Mouse (Mus musculus) CD4-positive, CD25-positive, alpha-beta regulatory T cell, adult 2 months (primary cell): ENCODE results near the gene Zfp804b.
"Not testable (repeated sequence)": the region's sequence is repeated elsewhere in the genome, so short reads cannot be mapped to it uniquely, and the experiment has no call there.

Experiments
- DNase-seq: peaks from one replicate; pipeline ENCODE4 v3.0.0-alpha.2; 2012; ENCODE audit warnings: low read depth, low spot score

Zfp804b gene

GRCm38 (mm10) chr5:7344145-7345010 lies at the start of gene Zfp804b:
TSS of gene Zfp804b (minus strand) at chr5:7344756.
- DNase-seq, result no peak

DNA sequence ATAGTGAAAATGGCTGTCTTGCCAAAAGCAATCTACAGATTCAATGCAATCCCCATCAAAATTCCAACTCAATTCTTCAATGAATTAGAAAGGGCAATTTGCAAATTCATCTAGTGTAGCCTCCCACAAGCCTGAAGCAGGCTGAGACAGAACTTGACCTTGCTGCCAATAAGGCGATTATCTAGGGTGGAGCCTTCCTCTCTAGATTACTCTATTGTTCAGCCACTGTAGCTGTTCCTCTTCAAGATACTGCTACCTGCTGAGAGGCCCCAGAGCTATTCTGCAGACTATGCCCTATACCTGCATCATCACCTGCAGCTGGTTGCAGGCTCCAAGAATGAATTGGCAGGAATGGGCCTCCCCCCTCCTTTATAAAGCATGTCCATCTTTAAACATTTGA lies 20.1 kb upstream of the Zfp804b start:
- not testable (repeated sequence) for DNase-seq

- no peak for DNase-seq
Measured at GRCm38 (mm10) chr5:7345011-7345389, 444 bp upstream of the Zfp804b start.

DNA sequence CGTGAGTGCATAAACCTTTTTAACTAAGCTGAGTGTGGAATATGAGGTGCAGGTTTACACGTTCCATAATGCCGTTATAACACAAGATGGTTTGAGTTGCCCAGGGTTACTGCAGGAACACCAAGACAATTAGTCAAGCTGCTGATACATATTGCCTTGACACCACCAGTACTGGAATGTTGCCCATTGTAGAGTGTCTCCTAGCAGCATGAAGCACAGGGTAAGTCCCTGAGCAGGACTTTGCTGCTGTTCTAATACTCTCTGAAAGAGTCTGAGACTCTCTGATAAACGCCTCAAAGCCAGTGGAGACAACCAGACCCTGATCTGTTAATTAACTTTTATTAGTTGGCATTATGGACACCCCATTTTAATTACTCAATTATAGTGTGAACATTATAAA lies 19.0 kb downstream of the Zfp804b start:
- DNase-seq, result no peak

DNA sequence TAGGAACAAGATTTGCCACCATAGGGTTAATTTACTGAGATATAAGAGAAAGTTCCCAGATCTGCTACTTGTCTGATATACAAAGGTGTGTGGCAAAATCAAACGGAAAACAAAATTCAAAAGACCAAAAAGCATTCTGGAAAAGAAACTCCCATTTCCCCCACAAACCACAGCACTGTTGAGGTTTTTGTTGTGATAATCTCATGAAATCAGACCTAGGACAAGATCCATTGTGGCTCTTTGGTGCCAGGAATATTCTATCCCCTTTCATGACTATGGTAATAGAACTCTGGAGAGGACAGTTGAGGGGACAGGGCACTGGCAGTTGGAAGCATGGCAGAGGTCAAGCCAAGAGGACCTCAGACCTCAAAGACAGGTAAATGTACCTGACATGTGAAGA lies 40.7 kb downstream of the Zfp804b start, which contains the start of gene Tex47:
Tex47 (plus strand) TSS at position 301 of the 400 bp plus-strand sequence.
- DNase-seq, result no peak

DNA sequence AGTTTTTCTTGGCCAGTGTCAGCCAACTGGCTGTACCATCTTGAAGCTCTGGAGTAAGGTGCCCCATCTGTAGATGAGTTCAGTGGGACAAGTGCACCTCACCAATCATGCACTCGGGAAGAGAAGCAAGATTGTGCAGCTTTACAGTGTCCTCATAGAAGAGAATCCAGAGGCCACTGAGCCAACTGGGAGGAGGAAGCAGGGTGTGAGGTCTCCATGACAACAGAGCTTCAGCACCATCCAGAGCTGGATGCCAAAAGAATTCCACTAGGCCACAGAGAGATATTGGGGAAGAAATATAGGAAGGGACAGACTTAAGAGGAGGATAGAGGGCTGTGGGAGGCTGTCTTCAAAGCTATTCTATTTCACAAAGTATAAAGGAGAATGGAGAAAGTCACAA lies 41.6 kb downstream of the Zfp804b start:
- no peak for DNase-seq

DNA sequence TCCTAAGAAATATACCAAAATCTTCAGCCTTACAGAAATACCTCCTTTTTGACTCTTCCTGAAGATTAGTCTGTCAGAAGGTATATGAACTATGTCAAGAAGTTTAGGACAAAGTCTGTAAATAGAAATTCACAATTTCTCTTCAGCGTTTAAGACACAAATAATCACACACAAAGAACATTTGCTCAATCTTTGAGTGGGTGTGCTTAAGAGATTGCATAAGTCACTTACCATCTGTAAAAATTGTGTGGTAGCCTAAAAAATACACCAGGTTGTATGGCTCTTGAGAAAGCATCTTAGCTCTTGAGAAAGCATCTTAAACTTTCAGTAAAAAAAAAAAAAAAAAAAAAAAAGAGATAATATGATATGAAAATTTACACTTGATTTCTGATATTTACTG lies 60.2 kb downstream of the Zfp804b start:
- no peak for DNase-seq

GRCm38 (mm10) chr5:7276659-7277455 lies 67.7 kb downstream of the Zfp804b start:
- DNase-seq, result no peak

DNA sequence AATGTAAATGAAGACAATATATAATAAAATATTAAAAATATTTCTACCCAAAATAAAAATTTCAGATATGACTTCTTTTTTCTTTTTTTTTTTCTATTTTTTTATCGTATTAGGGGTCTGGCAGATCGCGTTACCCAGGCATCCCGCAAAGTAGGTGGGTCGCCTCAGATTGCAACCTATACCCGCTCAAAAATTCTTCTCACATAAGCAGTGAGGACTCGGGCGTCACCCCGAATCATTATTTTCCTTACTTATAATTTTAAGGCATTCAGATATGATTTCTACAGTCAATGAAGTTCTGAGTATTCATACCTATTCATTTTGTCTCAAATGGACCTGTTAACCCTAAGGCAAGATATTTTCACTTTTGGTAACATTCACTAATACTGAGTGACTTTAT lies 167.0 kb downstream of the Zfp804b start:
- no peak for DNase-seq

- no peak for DNase-seq
Measured at GRCm38 (mm10) chr5:7139658-7140057, 204.9 kb downstream of the Zfp804b start.

DNA sequence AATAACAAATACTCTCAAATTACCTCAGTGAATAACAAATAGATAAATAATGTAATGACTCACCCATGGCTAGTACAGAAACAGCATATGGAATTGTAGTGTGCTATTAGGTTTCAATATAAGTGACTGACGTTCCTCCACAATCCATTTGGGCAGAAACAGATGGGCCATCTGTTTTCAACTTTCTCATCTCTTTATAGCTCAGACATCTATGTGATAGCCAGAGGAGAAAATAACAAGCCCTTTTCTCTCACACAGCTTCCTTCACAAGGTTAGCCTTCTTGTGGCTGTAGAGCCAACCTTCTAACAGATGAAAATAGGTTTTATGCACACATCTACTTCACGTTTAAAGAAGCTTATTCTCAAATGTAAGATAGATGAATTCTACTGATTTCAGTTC lies 242.2 kb downstream of the Zfp804b start:
- no peak for DNase-seq

DNA sequence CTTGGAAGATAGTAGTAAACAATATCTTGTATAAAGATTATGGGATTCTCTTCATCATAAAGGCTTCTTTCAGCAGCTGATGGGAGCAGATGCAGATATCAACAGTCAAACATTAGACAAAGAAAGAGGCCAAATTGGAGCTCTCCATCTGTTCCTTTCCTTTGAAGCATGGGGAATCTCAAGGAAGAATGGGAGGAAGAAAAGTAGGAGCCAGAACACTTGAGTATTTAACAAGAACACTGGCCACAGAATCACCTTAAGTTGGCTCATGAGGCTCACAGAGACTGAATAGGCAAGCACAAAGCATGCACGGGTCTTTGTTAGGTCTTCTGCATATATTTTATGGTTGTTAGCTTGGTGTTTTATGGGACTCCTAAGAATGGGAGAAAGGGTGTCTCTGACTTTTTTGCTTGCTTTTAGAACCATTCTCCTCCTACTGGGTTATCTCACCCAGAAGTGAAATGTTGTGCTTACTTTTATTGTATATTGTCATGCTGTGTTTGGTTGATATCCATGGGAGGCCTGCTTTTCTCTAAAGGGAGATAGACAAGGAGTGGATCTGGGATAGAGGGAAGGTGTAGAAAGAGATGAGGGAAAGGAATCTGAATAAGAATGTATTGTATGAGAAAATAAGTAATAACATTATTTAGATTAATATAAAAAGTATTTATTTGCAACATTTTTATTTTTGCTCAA lies 270.5 kb downstream of the Zfp804b start:
- no peak for DNase-seq

DNA sequence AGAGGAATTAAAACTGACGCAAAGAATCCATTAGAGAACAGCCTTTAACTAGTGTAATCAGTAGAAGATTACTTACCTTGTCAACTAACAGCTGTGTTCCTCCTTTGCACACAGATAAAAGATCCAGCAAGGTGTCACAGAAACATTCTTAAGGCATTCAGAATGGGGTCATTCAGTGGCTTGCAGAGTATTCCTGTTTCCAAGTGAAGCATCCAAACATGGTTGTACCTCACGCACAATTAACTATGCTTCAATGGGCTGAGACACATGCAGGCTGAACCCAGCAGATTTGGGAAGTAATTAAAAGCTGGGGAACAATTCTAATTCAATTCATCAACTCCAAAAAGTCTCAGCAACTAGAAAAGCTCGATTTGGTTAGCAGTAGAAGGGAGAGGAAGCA lies 337.1 kb downstream of the Zfp804b start:
- DNase-seq, result no peak

GRCm38 (mm10) chr5:6983993-6984392 lies 360.6 kb downstream of the Zfp804b start:
- no peak for DNase-seq

DNA sequence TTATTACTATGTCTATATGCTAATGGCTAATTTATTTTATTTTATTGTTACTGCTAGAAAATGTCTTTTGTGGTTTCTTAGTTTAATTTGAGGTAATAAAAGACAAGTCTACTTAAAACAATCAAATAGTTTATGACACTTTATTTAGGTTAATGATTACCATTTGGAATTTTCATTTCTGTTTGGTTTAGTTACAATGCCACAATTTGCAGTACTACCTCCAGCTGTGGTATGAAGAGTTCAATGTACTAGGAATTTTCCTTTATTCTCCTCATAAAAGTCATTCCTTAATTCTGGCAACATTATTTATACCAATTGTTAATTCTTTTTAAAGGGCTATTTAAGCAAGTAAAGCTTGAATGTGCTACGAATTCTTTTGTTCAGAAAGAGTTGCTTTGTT lies 409.7 kb downstream of the Zfp804b start:
- DNase-seq, result no peak

GRCm38 (mm10) chr5:6911290-6911689 lies 433.3 kb downstream of the Zfp804b start:
- no peak for DNase-seq

DNA sequence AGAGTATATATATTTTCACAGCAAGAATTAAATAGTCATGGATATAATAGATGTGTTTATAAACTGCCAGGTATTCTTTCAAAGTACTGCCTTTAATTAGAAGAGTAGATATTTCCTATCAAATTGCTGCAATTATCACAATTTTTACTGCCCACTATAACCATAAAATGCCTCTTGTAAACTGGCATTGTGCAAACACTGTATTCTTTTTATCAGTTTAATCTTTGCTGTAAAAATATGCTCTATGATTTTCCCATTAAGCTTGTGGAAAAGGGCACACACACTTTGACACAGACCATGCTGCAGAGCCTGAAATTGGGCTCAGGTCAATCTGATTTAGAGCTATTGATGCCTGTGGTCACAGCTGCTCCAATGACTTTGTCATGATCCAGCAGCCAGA lies 463.2 kb downstream of the Zfp804b start:
- no peak for DNase-seq

DNA sequence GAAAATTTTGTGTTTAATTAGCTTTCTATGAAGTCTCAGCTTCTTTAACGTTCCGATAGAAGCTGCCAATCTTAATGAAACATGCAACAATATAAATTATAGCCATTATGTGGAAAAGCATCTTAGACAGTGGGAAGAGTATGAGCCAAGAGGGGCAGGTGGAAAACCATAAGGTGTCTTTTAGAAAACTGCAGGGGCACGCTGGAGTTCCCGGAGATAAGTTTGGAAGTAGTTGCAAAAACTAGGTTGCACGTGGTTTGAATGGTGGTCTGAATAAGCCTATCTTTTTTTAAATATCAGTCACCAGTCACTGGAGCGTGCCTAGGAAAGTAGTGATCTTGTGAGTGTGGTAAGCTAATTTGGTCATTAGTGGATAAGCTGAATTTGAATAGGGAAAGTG lies 473.0 kb downstream of the Zfp804b start:
- no peak for DNase-seq

DNA sequence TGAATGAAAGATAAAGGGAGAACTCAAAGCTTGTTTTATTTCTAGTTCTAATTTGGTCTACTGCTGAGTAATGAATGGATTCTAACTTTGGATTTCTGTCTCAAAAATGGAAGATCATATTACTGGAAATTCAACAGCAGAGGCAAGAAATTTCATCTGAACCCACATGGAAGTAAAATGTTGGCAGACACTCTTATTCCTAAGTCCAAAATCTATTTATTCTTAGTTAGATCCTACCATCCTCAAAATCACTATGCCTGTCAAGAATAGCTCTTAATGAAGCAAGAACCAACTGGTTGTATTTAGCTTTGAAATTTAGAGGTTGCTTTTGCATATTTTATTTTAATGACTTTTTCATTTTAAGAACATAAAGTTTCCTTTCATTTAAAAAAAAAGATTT lies 473.6 kb downstream of the Zfp804b start:
- no peak for DNase-seq

DNA sequence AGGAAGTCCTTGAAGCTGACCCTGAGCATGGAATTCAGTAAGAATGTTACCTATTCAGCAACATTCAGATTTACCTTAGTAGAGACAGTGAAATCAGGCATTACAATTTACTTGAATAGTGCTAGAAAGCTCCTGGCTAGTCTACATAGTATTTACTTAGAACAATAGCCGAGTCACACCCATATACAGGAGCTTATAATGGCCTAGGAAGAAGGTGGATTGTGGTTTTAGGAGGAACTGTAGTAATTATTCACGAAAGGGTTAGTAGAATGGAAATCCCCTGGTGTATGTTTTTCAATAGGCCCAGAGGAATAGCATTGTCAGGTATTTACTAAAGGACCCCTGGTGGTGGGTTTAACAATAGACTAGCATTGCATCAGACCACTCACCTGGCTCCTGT lies 549.2 kb downstream of the Zfp804b start:
- no peak for DNase-seq

DNA sequence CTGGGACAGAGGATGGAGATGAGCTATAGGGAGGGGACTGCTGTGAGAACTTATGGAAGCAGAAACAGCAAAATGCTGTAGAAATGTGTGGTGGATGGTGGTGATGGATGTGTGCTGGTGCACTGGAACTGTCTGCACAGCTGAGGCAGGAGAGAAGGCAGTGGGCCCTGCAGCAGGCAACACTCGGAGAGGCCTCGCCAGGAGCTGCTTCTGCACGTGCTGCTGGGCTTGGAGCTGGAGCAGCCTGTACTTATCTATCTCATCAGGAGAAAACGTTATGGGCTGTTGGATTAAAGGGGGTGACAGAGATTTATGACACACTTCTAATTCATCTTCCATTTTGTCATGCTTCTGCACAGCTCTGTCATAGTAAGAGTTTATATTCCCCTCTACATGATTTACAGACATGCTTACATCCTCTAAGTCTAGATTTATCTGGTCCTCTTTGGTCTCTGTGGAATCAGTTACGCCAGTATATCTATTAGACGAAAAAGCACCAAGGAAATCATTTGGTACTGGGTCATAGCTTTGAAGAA lies 575.1 kb downstream of the Zfp804b start:
- DNase-seq, result no peak
